Mouse (Mus musculus) liver, embryonic 15.5 days (tissue): ENCODE measurements at regions not wholly inside any gene's neighbourhood (a gene's known extent, or its start where the extent isn't known, plus 50 kb on each side); places are given as distances from the start of the nearest gene placed in this dataset.

Experiments
- ATAC-seq: fragments of 200-750 bp; cut with Nextera tagmentation; 2 replicates; pipeline ENCODE4 v1.8.0; 2017; ENCODE audit warnings: moderate number of reproducible peaks, mild to moderate bottlenecking, moderate library complexity; ENCODE audit not compliant: insufficient read depth
- H3K27ac ChIP-seq: fragments of 300-500 bp; sonication (generic); replicated peaks from 2 replicates; pipeline ENCODE4 v1.5.1; 2015; ENCODE audit warnings: mild to moderate bottlenecking, inconsistent platforms
- H3K27me3 ChIP-seq: fragments of 300-500 bp; sonication (generic); 2 replicates; pipeline ENCODE4 v1.6.1; 2015; ENCODE audit warnings: mild to moderate bottlenecking, inconsistent platforms
- H3K36me3 ChIP-seq: fragments of 300-500 bp; sonication (generic); replicated peaks from 2 replicates; pipeline ENCODE4 v1.6.1; 2015; ENCODE audit warnings: moderate library complexity, mild to moderate bottlenecking, inconsistent platforms
- H3K4me1 ChIP-seq: fragments of 300-500 bp; sonication (generic); replicated peaks from 2 replicates; pipeline ENCODE4 v1.6.1; 2015; ENCODE audit warnings: inconsistent platforms
- H3K4me2 ChIP-seq: fragments of 300-500 bp; sonication (generic); 2 replicates; pipeline ENCODE4 v1.6.1; 2015; ENCODE audit warnings: moderate library complexity, mild to moderate bottlenecking, inconsistent platforms
- H3K4me3 ChIP-seq: fragments of 300-500 bp; sonication (generic); replicated peaks from 2 replicates; pipeline ENCODE4 v1.5.1; 2015; ENCODE audit warnings: mild to moderate bottlenecking, inconsistent platforms
- H3K9ac ChIP-seq: fragments of 300-500 bp; sonication (generic); 2 replicates; pipeline ENCODE4 v1.6.1; 2015; ENCODE audit warnings: moderate library complexity, mild to moderate bottlenecking, inconsistent platforms
- H3K9me3 ChIP-seq: fragments of 300-500 bp; sonication (generic); replicated peaks from 2 replicates; pipeline ENCODE4 v1.6.1; 2016; ENCODE audit warnings: inconsistent platforms
- WGBS: fragments of 180-500 bp; shearing (Covaris S2); methylation state at CpG from one replicate; pipeline ENCODE4 v1.1.7; 2015; ENCODE audit warnings: mixed read lengths; ENCODE audit not compliant: insufficient replicate concordance; 5-methylcytosine and 5-hydroxymethylcytosine counted together

DNA sequence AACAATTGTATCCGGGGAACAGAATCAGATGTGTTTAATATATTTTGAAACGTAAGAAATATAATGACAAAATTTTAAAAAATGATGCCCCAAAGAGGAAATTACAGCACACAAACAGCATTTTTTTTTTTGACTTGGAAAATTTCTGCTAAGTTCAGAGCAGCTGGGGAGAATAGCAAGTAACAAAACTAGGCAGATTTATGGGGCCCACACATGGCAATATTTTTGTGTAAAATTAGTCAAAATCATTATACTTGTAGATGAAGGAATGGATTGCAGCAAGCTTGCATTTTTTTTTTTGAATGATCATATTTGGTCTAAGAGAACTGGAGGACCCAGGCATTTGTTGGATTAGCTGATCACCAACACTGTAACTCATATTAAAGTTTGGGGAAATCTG lies 189.4 kb downstream of the Map2k6 start:
- Histone ChIP-seq H3K4me1 (no peaks in the 10 kb centered on the region), H3K4me3 (no peak overlapping the region), H3K9ac (no peak overlapping the region), H3K4me2 (no peak overlapping the region), H3K9me3 (no peaks in the 10 kb centered on the region), H3K27me3 (no peaks in the 10 kb centered on the region), H3K36me3 (no peaks in the 10 kb centered on the region), H3K27ac (no peak overlapping the region)
- ATAC-seq, result no peak
- 50% methylated on average over 2 of the region's 2 CpGs for whole genome bisulfite sequencing

DNA sequence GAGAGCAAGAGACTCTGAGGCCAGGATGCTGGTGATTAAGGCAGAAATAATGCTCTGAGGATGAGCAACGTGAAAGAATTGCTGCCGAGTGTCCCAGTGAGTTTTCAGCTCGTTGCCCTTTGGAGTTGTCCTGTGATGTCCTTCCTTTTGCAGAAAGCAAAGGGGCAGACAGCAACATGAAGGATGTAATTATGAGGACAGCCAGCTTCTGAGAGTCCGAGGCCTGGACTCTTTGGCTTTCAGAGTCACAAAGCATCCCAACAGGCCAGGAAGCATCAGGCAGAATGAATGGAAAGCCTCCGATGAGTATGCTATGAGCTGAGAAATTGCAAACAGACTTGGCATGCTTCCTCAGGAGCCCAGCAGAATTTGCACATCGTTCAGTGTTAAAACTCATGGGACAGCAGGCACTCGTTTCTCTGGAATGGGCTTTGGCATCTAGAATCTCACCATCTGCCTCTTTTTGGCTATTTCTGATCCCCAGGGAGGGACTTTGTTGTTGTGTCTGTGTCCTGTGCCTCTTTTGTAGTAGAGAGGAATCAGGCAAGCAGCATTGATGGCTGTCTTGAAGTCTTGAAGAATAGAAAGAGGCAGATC lies 196.4 kb downstream of the Map2k6 start:
- Histone ChIP-seq H3K4me1 (no peaks in the 10 kb centered on the region), H3K4me2 (no peak overlapping the region), H3K9me3 (no peaks in the 10 kb centered on the region), H3K36me3 (no peaks in the 10 kb centered on the region), H3K27me3 (no peaks in the 10 kb centered on the region), H3K9ac (no peak overlapping the region), H3K4me3 (no peak overlapping the region), H3K27ac (no peak overlapping the region)
- no peak for ATAC-seq
- WGBS, result 57% methylated on average over 7 of the region's 7 CpGs

DNA sequence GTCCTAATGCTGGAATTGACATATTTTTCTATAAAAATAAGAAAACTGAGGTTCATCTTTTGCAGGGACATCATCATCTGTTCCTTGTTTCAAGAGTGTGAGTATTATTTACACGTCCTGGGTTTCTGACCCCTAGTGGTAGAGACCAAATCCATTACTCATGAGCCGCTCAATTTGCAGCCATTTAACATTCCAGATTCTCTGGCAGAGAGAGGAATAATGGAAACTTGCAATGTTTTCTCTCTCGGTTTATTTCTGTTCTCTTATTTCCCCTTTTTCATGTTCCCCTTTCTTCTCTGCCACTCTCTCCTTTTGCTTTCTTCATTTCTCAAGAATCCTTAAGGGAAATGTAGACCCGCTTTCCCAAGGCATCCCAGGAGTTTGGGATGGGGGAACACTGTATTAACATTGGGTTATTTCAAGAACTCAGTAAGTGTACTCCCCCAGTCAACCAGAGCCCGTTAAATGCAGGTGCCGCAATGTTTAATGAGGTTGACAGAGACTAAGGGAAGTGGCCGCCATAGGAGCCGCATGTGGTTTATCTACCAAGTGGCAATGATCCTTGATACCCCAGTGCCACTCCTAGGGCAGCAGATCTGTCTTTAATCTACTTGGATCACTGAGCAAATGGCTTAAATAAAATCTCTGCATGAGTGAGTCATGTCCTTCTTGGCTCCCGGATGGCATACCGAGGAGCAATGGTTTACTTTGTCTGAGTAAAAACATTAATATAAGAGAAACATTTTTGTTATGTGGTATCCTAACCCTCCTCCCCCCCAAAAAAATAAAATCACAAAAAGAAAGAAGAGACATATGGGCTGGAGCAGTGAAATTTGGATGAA lies 206.3 kb downstream of the Map2k6 start:
- Histone ChIP-seq H3K9me3 (no peaks in the 10 kb centered on the region), H3K27ac (no peak overlapping the region), H3K27me3 (no peaks in the 10 kb centered on the region), H3K4me3 (no peak overlapping the region), H3K4me2 (no peak overlapping the region), H3K36me3 (no peaks in the 10 kb centered on the region), H3K9ac (no peak overlapping the region), H3K4me1 (no peaks in the 10 kb centered on the region)
- WGBS, result 55% methylated on average over 10 of the region's 10 CpGs
- ATAC-seq, result no peak

DNA sequence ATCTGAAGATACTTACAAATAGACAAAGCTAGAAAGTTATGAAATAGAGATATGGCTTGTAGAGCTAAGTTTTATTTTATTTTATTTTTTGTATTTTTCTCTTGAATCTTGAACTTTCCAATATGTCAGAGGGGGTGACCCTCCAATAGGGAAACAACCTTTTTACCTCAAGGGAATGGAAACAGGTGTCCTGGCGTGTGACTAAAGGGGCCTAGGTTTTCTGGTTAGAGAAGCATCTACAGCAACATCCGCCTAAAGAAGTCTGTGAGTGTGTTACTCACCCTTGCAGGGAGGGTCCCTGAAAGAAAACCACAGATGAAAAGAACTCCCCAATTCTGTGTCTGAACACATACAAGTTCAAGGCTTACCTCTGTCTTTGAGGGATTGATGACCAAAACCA lies 210.4 kb downstream of the Map2k6 start:
- Histone ChIP-seq H3K27ac (no peak overlapping the region), H3K4me2 (no peak overlapping the region), H3K27me3 (no peaks in the 10 kb centered on the region), H3K4me3 (no peak overlapping the region), H3K9me3 (no peaks in the 10 kb centered on the region), H3K4me1 (no peaks in the 10 kb centered on the region), H3K36me3 (no peaks in the 10 kb centered on the region), H3K9ac (no peak overlapping the region)
- ATAC-seq, result no peak
- WGBS, result 48% methylated on average over 2 of the region's 2 CpGs

DNA sequence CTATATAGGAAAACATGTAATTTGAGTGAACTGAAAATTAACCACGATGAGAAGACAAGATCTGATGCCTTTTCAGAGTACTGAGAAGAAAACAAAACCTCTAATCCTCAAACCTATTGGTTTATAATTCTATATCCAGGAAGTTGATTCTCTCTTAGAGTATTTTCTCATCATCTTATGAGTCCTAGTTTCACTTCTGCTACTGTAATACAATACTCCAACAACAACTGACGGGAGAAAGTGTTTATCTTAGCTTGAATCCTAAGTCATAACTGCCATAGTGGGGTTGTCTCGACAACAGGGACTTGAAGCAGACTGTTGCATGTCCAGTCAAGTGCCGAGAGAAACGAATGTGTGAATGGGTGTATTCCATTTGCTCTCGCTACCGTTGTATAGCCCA lies 211.9 kb downstream of the Map2k6 start:
- Histone ChIP-seq H3K9me3 (no peaks in the 10 kb centered on the region), H3K36me3 (no peaks in the 10 kb centered on the region), H3K27ac (no peak overlapping the region), H3K4me1 (no peaks in the 10 kb centered on the region), H3K27me3 (no peaks in the 10 kb centered on the region), H3K9ac (no peak overlapping the region), H3K4me3 (no peak overlapping the region), H3K4me2 (no peak overlapping the region)
- 51% methylated on average over 7 of the region's 7 CpGs for WGBS
- no peak for ATAC-seq

DNA sequence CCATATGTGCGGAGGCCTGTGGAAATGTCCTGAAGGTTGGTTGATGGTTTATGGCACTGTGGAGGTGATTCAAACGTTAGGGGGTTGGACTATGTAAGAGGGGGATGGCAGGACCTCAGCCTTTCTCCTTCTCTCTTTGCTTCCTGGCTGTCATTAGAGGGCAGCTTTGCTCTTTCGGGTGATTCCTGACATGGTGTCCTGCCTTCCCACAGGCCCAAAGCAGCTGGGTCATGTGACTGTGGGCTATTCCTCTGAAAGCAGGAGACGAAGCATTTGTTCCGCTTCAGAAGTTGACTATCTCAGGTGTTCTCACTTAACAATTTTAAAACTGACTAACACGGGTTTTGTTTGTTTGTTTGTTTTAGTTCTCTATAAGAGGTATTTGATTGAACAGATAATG lies 233.1 kb downstream of the Map2k6 start:
- 60% methylated on average over 6 of the region's 6 CpGs for WGBS
- Histone ChIP-seq H3K4me2 (no peak overlapping the region), H3K4me3 (no peak overlapping the region), H3K9ac (no peak overlapping the region), H3K27me3 (no peaks in the 10 kb centered on the region), H3K36me3 (no peaks in the 10 kb centered on the region), H3K4me1 (no peaks in the 10 kb centered on the region), H3K9me3 (no peaks in the 10 kb centered on the region), H3K27ac (no peak overlapping the region)
- no peak for ATAC-seq

DNA sequence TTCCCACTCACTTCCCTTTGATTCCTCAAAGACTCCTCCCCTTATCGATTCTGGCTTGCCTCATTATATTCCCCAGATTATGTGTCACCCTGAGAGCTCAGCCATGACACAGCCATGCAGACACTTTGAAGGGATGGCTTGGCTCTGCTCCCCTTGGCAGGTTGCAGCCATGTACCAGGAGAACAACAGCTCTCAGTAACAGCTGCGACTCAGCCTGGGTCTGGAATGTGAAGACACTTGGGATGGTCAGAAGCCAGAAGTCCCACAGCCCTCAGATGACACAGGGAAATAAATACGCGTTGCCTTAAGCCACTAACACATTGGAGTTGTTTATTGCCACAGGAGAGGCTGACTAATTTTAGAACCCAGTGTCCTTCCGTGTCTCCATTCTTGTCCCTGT lies 234.4 kb downstream of the Map2k6 start:
- ATAC-seq, result no peak
- no peak overlapping the region for H3K4me3 ChIP-seq
- H3K27me3 ChIP-seq, result no peaks in the 10 kb centered on the region
- H3K4me1 ChIP-seq, result no peaks in the 10 kb centered on the region
- no peaks in the 10 kb centered on the region for H3K36me3 ChIP-seq
- H3K9ac ChIP-seq, result no peak overlapping the region
- H3K9me3 ChIP-seq, result no peaks in the 10 kb centered on the region
- WGBS, result 65% methylated on average over 5 of the region's 5 CpGs
- H3K4me2 ChIP-seq, result no peak overlapping the region
- H3K27ac ChIP-seq, result no peak overlapping the region

DNA sequence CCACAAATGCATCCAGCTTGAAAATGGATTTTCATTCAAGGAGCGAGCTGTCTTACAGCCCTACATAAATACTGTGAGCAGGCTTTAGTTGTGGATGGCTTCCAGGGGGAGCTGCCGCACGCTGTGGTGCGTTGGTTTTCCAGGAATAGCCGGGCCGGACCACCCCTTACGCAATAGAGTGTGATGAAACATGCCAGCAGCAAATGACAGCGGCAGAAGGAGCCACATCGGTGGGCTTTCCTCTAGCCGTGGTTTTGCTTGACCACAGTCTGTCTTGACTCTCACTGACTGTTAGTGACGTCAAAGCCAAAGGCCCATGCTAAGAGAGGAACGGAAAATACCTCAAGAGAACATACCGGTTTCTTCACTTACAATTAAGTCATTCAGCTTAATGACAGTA lies 243.6 kb downstream of the Map2k6 start:
- no peak overlapping the region for H3K9ac ChIP-seq
- H3K9me3 ChIP-seq, result no peaks in the 10 kb centered on the region
- H3K4me1 ChIP-seq, result no peaks in the 10 kb centered on the region; the same call in 1 of the 2 replicates
- no peak for ATAC-seq
- no peaks in the 10 kb centered on the region for H3K36me3 ChIP-seq
- no peak overlapping the region for H3K4me3 ChIP-seq
- WGBS, result 11% methylated on average over 13 of the region's 13 CpGs
- H3K27ac ChIP-seq, result no peak overlapping the region
- no peaks in the 10 kb centered on the region for H3K27me3 ChIP-seq
- H3K4me2 ChIP-seq, result no peak overlapping the region

DNA sequence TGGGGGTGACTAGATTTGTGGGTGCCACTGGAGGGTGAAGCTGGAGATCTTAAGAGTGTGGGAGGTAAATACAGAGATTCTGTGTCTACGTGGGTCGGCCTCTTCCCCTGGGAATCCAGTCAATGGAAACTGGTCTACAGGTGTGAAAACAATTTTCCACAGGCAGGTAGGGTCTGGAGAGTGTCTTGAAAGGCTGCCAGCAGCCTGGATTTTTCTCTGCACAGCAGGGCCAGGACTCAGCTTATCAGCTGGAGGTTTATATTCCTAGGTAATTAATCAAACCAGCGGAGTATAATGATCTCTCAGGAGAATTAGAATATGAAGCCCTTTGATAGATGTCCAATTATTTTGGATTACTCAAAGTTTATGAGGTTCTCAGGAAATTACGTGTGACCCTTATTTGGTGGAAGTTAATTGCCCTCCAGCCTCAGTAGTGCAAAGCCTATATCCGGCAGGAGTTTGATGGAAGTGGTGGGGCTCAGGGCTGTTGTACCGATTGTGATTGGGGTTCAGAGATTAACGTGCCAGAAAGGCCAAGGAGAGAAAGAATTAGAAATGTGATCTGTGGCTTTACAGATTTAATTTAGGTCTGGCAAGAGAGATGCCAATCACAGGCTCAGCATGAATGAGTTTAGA lies 250.8 kb downstream of the Map2k6 start:
- Histone ChIP-seq H3K27me3 (no peaks in the 10 kb centered on the region), H3K9me3 (no peaks in the 10 kb centered on the region), H3K9ac (no peak overlapping the region), H3K4me1 (no peaks in the 10 kb centered on the region), H3K4me3 (no peak overlapping the region), H3K27ac (no peak overlapping the region), H3K4me2 (no peak overlapping the region), H3K36me3 (no peaks in the 10 kb centered on the region)
- no peak for ATAC-seq
- WGBS, result 73% methylated on average over 7 of the region's 7 CpGs

DNA sequence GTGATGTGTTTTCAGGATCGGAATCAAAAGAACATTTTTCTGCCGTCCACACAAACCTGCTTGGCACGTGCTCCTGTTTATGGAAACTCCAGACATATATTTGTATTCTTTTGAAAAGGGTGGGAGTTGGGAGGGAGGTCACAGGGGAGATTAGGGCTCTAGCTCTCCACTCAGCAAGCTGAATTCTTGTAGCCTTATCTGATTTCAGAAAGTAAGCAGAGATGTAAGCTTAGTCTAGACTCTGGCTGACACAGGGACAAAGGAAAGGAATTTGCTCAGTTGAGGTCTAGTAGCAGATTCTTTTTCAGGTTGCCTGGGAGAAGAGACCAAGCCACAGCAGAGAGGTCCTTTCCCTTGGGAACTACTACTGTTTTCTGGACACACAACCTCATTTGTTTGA lies 253.1 kb downstream of the Map2k6 start:
- H3K4me3 ChIP-seq, result no peak overlapping the region
- H3K27me3 ChIP-seq, result no peaks in the 10 kb centered on the region
- WGBS, result 67% methylated on average over 3 of the region's 3 CpGs
- no peak for ATAC-seq
- H3K27ac ChIP-seq, result no peak overlapping the region
- no peaks in the 10 kb centered on the region for H3K9me3 ChIP-seq
- no peak overlapping the region for H3K9ac ChIP-seq
- no peak overlapping the region for H3K4me2 ChIP-seq
- H3K36me3 ChIP-seq, result no peaks in the 10 kb centered on the region
- no peaks in the 10 kb centered on the region for H3K4me1 ChIP-seq

DNA sequence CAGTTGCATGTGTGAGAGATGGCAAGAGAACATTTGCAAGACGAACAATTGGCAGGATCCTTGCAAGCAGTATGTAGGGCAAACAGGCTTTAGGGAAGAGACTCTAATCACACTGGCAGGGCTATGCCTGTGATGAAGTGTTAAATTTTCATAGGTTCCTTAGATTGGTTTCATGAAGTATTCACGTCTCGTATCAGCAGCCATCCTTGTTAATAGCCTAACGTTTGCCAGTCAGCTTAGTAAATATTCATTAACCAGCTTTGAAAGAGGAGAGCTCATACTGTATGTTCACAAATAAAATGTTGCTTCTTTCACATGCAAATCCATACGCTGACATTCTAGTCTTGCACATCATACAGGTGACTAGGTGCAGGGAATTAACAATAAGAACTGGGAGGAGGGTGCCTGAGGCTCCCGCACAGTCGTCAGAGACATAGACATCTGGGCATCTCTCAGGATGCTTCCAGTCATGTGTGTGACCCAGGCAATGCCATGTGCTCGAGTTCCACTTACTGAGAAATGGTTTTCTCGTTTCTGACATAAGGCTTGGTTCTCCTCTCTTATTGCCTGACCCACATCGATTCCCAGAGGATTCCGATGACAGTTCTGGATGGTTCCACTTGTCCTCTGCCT lies 257.7 kb downstream of the Map2k6 start:
- Histone ChIP-seq H3K27ac (no peak overlapping the region), H3K4me3 (no peak overlapping the region), H3K36me3 (no peaks in the 10 kb centered on the region), H3K9ac (no peak overlapping the region), H3K9me3 (no peaks in the 10 kb centered on the region), H3K27me3 (no peaks in the 10 kb centered on the region), H3K4me2 (no peak overlapping the region), H3K4me1 (no peaks in the 10 kb centered on the region)
- 67% methylated on average over 11 of the region's 11 CpGs for WGBS
- ATAC-seq, result no peak
